Mouse (Mus musculus): ENCODE measurements around the gene Vti1a. TPM values are rescaled to one million over a fixed set of nuclear protein-coding genes. Genes with fewer than 3 reads are reported as not detected.

Gene Vti1a
- polyA plus RNA-seq, 1 experiment from 2014 or later, result 27.4 TPM

DNA sequence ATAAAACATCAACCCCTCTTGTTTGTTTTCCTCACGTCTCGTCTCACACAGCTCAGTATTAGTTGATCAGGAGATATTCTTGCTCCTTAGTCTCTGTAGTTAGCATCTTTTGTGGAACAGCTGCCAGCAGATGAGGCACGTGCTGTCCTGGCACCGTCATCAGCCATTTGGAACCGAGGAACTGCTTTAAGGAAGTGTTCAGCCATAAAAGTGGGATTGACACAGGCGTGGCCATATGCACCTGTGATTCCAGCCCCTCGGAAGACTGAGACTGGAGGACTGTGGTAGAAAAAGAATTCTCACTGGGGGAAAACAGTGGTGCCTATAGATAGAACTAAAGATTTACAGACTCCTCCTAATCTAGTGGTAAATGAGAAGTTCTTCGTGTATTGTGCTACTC lies 127.5 kb downstream of the Vti1a start:
- H3K4me3 ChIP-seq (ENCODE audit: low read length), result no peak overlapping the region
- WGBS, result 67% methylated on average over 8 of the region's 8 CpGs
- peak; percentile 56; the same call in 1 of the 2 replicates for ATAC-seq

DNA sequence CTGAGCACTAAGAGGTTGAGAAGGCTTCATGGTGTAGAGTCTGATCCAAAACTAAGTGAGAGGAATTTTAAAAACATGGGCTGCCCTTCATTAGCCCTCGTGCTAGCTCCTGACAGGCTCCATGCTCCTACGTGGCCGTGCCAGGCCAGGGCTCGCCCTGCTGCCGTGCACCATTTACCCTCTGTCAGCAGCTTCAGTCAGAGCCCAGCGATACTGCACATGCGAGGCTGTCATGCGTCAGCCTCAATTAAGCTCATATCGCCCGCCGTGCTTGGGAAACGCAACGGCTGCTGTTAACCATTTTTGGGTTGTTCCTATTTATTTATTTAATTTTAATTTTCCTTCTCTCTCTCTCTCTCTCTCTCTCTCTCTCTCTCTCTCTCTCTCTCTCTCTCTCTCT lies 133.0 kb downstream of the Vti1a start:
- Histone ChIP-seq H3K27ac (ENCODE audit: low read length) (no peak overlapping the region), H3K4me1 (ENCODE audit: control insufficient read depth, insufficient read depth, low read length) (no peaks in the 10 kb centered on the region), H3K36me3 (ENCODE audit: control insufficient read depth, insufficient read depth, low read length) (no peaks in the 10 kb centered on the region), H3K27me3 (replicated peaks; ENCODE audit: control insufficient read depth, insufficient read depth, low read length) (no peaks in the 10 kb centered on the region), H3K9me3 (ENCODE audit: control insufficient read depth, low read length) (no peaks in the 10 kb centered on the region), H3K4me3 (ENCODE audit: low read length) (no peak overlapping the region), H3K9ac (ENCODE audit: low read depth, low read length) (no peak overlapping the region), H3K4me2 (ENCODE audit: low read depth, low read length) (no peak overlapping the region)
- WGBS, result 61% methylated on average over 13 of the region's 13 CpGs
- no peak for ATAC-seq

More for the DNA sequence above, 127.5 kb downstream of the Vti1a start:
- H3K27me3 ChIP-seq (replicated peaks; ENCODE audit: control insufficient read depth, insufficient read depth, low read length), result no peaks in the 10 kb centered on the region
- H3K9ac ChIP-seq (ENCODE audit: low read depth, low read length), result no peak overlapping the region
- no peak overlapping the region for H3K4me2 ChIP-seq (ENCODE audit: low read depth, low read length)
- no peak overlapping the region for H3K27ac ChIP-seq (ENCODE audit: low read length)
- no peaks in the 10 kb centered on the region for H3K9me3 ChIP-seq (ENCODE audit: control insufficient read depth, low read length)
- no peaks in the 10 kb centered on the region for H3K4me1 ChIP-seq (ENCODE audit: control insufficient read depth, insufficient read depth, low read length)
- H3K36me3 ChIP-seq (ENCODE audit: control insufficient read depth, insufficient read depth, low read length), result no peaks in the 10 kb centered on the region

DNA sequence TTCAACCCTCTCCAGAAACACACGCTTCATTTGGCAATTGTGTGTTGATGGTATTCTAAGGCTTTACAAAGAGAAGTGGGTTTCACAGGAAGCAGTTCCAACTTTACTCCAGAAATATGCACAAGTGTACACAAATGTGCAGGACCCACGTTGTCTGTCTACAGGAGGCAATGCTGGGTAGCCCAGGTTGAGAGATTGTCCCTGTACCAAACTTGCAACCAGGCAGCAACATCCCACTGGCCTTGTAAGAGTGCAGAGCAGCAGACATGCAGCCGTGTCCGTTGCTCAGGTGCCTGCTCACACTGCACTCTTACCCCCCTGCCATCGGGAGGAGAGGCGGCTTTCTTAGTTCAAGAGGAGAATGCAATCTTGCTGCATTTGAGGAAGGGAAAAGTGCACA lies 133.4 kb downstream of the Vti1a start:
- Histone ChIP-seq H3K4me2 (ENCODE audit: low read depth, low read length) (no peak overlapping the region), H3K4me3 (ENCODE audit: low read length) (no peak overlapping the region), H3K36me3 (ENCODE audit: control insufficient read depth, insufficient read depth, low read length) (no peaks in the 10 kb centered on the region), H3K27ac (ENCODE audit: low read length) (no peak overlapping the region), H3K9ac (ENCODE audit: low read depth, low read length) (no peak overlapping the region), H3K4me1 (ENCODE audit: control insufficient read depth, insufficient read depth, low read length) (no peaks in the 10 kb centered on the region), H3K27me3 (replicated peaks; ENCODE audit: control insufficient read depth, insufficient read depth, low read length) (no peaks in the 10 kb centered on the region), H3K9me3 (ENCODE audit: control insufficient read depth, low read length) (no peaks in the 10 kb centered on the region)
- 67% methylated on average over 6 of the region's 6 CpGs for WGBS
- ATAC-seq, result no peak

DNA sequence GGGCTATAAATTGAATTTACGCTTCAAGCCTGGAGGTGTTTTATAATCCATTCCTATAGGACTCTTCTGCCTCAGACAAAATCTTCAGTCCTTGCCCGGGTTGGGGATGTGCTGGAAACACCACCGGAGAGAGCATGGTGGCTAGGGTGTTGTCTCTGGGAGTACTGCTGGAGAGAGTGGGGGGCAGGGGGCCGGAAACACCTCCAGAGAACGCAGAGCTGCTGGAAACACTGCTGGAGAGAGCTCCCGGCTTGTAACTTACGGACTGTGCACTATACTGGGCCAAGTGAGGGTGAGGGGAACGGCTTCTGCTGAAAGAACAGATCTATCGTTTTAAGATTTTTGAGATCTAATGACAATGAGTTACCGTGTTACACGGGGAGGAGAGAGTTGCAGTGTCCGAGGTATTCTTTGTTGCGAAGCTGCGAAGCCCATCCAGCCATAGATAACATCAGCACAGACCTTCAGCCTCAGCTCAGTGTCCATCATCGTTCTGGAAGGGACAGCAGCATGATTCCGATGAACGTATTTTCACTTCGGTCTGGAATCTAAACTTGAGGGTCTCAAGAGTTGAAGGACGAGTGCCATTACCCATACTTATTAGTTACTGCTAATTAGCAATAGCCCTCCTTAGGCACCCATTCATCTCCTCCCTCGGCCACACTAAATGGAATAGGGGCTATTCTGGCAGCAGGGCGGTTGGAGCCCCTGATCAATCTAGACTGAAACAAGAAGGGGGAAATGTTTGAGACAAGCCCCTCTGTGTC lies 140.4 kb downstream of the Vti1a start:
- Histone ChIP-seq H3K4me2 (ENCODE audit: low read depth, low read length) (peak overlapping the region; percentile 32), H3K4me3 (ENCODE audit: low read length) (no peak overlapping the region), H3K9ac (ENCODE audit: low read depth, low read length) (no peak overlapping the region), H3K27ac (ENCODE audit: low read length) (no peak overlapping the region), H3K27me3 (replicated peaks; ENCODE audit: control insufficient read depth, insufficient read depth, low read length) (no peaks in the 10 kb centered on the region), H3K36me3 (ENCODE audit: control insufficient read depth, insufficient read depth, low read length) (no peaks in the 10 kb centered on the region), H3K4me1 (ENCODE audit: control insufficient read depth, insufficient read depth, low read length) (0 out of 2 replicates have a peak, but pooled peaks cover 6% of the 10 kb centered on the region), H3K9me3 (ENCODE audit: control insufficient read depth, low read length) (no peaks in the 10 kb centered on the region)
- 45% methylated on average over 21 of the region's 21 CpGs for WGBS
- ATAC-seq, result no peak

DNA sequence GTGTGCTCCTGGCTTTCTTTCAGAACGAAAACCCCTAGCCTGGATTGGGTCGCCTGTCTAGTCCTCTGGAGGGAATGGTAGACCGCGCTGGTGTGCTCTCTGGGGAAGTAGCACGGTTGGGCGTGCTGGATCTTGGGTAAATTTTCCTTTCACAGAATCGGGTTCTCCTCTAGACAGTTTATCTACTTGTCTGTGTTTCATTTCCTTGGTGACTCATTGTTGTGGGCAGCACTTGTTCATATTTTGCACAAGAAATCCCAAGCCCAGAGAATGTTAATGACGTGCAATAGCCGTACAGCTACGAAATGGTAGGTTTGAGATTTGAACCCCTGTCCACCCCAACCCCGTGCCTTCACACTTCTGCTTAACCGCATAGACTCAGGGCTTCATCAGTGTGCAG lies 145.9 kb downstream of the Vti1a start:
- Histone ChIP-seq H3K9me3 (ENCODE audit: control insufficient read depth, low read length) (no peaks in the 10 kb centered on the region), H3K27me3 (replicated peaks; ENCODE audit: control insufficient read depth, insufficient read depth, low read length) (no peaks in the 10 kb centered on the region), H3K27ac (ENCODE audit: low read length) (no peak overlapping the region), H3K4me1 (ENCODE audit: control insufficient read depth, insufficient read depth, low read length) (no peaks in the 10 kb centered on the region), H3K4me3 (ENCODE audit: low read length) (no peak overlapping the region), H3K9ac (ENCODE audit: low read depth, low read length) (no peak overlapping the region), H3K4me2 (ENCODE audit: low read depth, low read length) (no peak overlapping the region), H3K36me3 (ENCODE audit: control insufficient read depth, insufficient read depth, low read length) (no peaks in the 10 kb centered on the region)
- 88% methylated on average over 12 of the region's 12 CpGs for WGBS
- no peak for ATAC-seq

DNA sequence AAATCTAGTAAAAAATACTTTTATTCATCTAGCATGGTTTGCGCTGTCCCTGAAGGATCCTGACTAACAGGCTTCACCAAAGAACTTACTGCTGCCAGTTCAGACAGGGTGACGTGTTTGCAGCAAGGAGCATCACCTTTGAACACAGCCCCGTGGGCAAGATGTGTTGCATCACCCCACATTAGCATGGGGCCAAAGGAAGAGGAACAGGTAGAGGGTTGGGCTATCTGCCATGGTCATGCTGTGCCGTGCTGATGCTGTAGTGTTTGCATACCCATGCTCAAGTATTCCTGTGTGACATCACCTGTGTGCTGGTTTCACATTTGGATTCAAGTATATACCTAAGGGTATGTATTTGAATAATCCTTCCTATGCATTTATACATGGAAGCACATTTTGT lies 147.6 kb downstream of the Vti1a start:
- no peaks in the 10 kb centered on the region for H3K9me3 ChIP-seq (ENCODE audit: control insufficient read depth, low read length)

DNA sequence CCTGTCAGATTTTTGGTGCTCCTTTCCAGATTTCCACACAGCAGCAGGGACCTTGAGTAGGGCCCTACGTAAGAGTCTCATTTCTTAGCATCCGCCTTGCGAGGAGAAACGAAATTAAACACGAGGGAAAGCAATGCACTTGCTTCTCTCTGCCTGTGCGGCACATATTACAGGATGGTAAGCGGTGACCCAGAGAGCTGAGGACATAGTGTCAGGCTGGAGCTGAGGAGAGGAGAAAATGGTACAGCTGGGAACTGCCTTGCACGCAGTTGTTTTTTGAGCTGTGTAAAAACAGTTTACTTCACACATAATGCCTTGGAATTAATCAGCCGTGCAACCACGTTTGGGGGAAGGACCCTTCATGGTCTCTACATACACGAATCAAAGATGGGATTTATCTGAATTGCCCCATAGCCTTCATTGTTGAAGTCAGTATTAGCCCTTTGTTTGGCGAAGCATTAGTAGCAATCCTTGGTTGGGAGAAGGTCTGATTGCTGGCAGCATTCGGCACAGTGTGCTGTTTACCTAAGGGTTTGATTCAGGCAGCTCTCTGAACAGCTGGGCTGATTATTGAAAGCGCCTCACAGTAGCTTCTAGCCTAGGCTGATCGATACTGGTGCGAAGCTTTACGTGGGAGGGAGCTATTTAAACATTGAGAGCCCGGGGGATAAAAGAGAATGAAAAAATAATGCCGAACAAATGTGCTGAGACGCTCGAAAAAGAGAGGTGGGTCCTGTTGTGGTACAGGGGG lies 153.4 kb downstream of the Vti1a start:
- Histone ChIP-seq H3K27me3 (replicated peaks; ENCODE audit: control insufficient read depth, insufficient read depth, low read length) (no peaks in the 10 kb centered on the region), H3K4me3 (ENCODE audit: low read length) (no peak overlapping the region), H3K9me3 (ENCODE audit: control insufficient read depth, low read length) (no peaks in the 10 kb centered on the region), H3K36me3 (ENCODE audit: control insufficient read depth, insufficient read depth, low read length) (no peaks in the 10 kb centered on the region), H3K9ac (ENCODE audit: low read depth, low read length) (no peak overlapping the region), H3K4me1 (ENCODE audit: control insufficient read depth, insufficient read depth, low read length) (peaks cover 6% of the 10 kb centered on the region), H3K27ac (ENCODE audit: low read length) (no peak overlapping the region), H3K4me2 (ENCODE audit: low read depth, low read length) (no peak overlapping the region; the same call in 1 of the 2 replicates)
- 43% methylated on average over 21 of the region's 21 CpGs for WGBS
- ATAC-seq, result no peak

More for the DNA sequence above, 147.6 kb downstream of the Vti1a start:
- Histone ChIP-seq H3K4me1 (ENCODE audit: control insufficient read depth, insufficient read depth, low read length) (no peaks in the 10 kb centered on the region), H3K27me3 (replicated peaks; ENCODE audit: control insufficient read depth, insufficient read depth, low read length) (no peaks in the 10 kb centered on the region), H3K4me2 (ENCODE audit: low read depth, low read length) (no peak overlapping the region), H3K4me3 (ENCODE audit: low read length) (no peak overlapping the region), H3K36me3 (ENCODE audit: control insufficient read depth, insufficient read depth, low read length) (no peaks in the 10 kb centered on the region), H3K9ac (ENCODE audit: low read depth, low read length) (no peak overlapping the region), H3K27ac (ENCODE audit: low read length) (no peak overlapping the region)
- 83% methylated on average over 4 of the region's 4 CpGs for WGBS
- no peak for ATAC-seq

DNA sequence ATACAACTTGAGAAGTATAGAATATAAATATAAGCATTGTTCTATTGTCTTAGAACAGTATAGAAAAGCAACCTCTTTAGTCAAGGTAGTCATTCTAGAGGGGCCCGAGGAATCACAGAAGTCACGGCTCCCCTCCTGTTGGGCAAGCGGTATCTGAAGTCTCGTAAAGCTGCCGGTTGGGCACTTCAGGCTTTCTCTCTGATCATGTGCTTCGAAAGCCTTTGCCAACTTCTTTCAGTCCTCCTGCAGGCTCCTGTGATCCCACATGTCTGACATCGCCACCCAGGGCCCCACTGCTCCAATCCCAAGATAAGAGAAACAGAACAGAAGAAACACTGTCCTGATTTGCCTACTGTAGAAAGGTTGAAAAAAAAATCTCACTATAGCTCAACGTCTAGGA lies 156.5 kb downstream of the Vti1a start:
- Histone ChIP-seq H3K4me3 (ENCODE audit: low read length) (no peak overlapping the region), H3K9me3 (ENCODE audit: control insufficient read depth, low read length) (no peaks in the 10 kb centered on the region), H3K4me2 (ENCODE audit: low read depth, low read length) (no peak overlapping the region), H3K27me3 (replicated peaks; ENCODE audit: control insufficient read depth, insufficient read depth, low read length) (no peaks in the 10 kb centered on the region), H3K9ac (ENCODE audit: low read depth, low read length) (no peak overlapping the region), H3K4me1 (ENCODE audit: control insufficient read depth, insufficient read depth, low read length) (peaks cover 6% of the 10 kb centered on the region), H3K36me3 (ENCODE audit: control insufficient read depth, insufficient read depth, low read length) (no peaks in the 10 kb centered on the region), H3K27ac (ENCODE audit: low read length) (no peak overlapping the region)
- ATAC-seq, result no peak
- WGBS, result 70% methylated on average over 8 of the region's 8 CpGs

DNA sequence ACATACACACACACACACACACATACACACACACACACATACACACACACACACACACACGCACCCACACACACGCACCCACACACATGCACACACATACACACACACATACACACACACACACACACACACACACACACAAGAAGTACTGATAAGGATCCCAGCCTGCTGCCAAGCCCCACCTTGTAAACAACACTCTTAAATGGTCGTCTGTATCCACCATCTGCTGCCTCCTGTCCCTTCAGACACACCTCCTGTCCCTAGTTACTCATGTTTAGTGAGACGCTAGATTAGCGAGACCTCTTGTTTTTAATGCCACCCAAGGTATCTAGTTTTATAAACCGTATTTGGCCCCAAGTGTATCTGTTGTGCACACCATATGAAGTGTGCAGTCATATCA lies 158.1 kb downstream of the Vti1a start:
- H3K9ac ChIP-seq (ENCODE audit: low read depth, low read length), result no peak overlapping the region
- H3K9me3 ChIP-seq (ENCODE audit: control insufficient read depth, low read length), result no peaks in the 10 kb centered on the region
- no peak for ATAC-seq
- no peaks in the 10 kb centered on the region for H3K36me3 ChIP-seq (ENCODE audit: control insufficient read depth, insufficient read depth, low read length)
- H3K4me1 ChIP-seq (ENCODE audit: control insufficient read depth, insufficient read depth, low read length), result peaks cover 3% of the 10 kb centered on the region
- no peaks in the 10 kb centered on the region for H3K27me3 ChIP-seq (replicated peaks; ENCODE audit: control insufficient read depth, insufficient read depth, low read length)
- H3K4me2 ChIP-seq (ENCODE audit: low read depth, low read length), result no peak overlapping the region
- WGBS, result 68% methylated on average over 4 of the region's 6 CpGs
- H3K27ac ChIP-seq (ENCODE audit: low read length), result no peak overlapping the region
- H3K4me3 ChIP-seq (ENCODE audit: low read length), result no peak overlapping the region
